Mouse (Mus musculus) liver, embryonic 13.5 days (tissue): Measurements from ENCODE around the gene Lin7b. TPM values are rescaled to one million over a fixed set of nuclear protein-coding genes. Genes with fewer than 3 reads are reported as not detected.
"Not testable (repeated sequence)": the region's sequence is repeated elsewhere in the genome, so short reads cannot be mapped to it uniquely, and the experiment has no call there.

Experiments used
- ATAC-seq: fragments of 200-750 bp; cut with Nextera tagmentation; 2 replicates; pipeline ENCODE4 v1.8.0; 2017; ENCODE audit warnings: low read depth, mild to moderate bottlenecking, moderate number of reproducible peaks, moderate library complexity
- DNase-seq: peaks from one replicate; pipeline ENCODE4 v3.0.0; 2022
- H3K27ac ChIP-seq: fragments of 300-500 bp; sonication (generic); 2 replicates; pipeline ENCODE4 v1.5.1; 2015; ENCODE audit warnings: moderate library complexity, mild to moderate bottlenecking, inconsistent platforms
- H3K27me3 ChIP-seq: fragments of 300-500 bp; sonication (generic); 2 replicates; pipeline ENCODE4 v1.6.1; 2015; ENCODE audit warnings: mild to moderate bottlenecking, inconsistent platforms
- H3K36me3 ChIP-seq: fragments of 300-500 bp; sonication (generic); 2 replicates; pipeline ENCODE4 v1.6.1; 2015; ENCODE audit warnings: mild to moderate bottlenecking, inconsistent platforms
- H3K4me1 ChIP-seq: fragments of 300-500 bp; sonication (generic); replicated peaks from 2 replicates; pipeline ENCODE4 v1.6.1; 2015; ENCODE audit warnings: inconsistent platforms
- H3K4me2 ChIP-seq: fragments of 300-500 bp; sonication (generic); 2 replicates; pipeline ENCODE4 v1.6.1; 2015; ENCODE audit warnings: inconsistent platforms, mild to moderate bottlenecking, moderate library complexity
- H3K4me3 ChIP-seq: fragments of 300-500 bp; sonication (generic); replicated peaks from 2 replicates; pipeline ENCODE4 v1.5.1; 2015; ENCODE audit warnings: mild to moderate bottlenecking, inconsistent platforms
- H3K9ac ChIP-seq: fragments of 300-500 bp; sonication (generic); 2 replicates; pipeline ENCODE4 v1.6.1; 2015; ENCODE audit warnings: mild to moderate bottlenecking, inconsistent platforms
- H3K9me3 ChIP-seq: fragments of 300-500 bp; sonication (generic); replicated peaks from 2 replicates; pipeline ENCODE4 v1.6.1; 2016; ENCODE audit warnings: inconsistent platforms
- WGBS: fragments of 180-500 bp; shearing (Covaris S2); methylation state at CpG from one replicate; pipeline ENCODE4 v1.1.7; 2015; ENCODE audit not compliant: insufficient replicate concordance; 5-methylcytosine and 5-hydroxymethylcytosine counted together
- polyA plus RNA-seq: library from polyadenylated mRNA; unstranded; fragments of >200 nt; fragmentation: Nextera tagmentation; extraction: Ambion mirVana; gene quantifications from 2 replicates; pipeline ENCODE4 v1.2.1, GENCODE M21; 2015

Gene Lin7b
- polyA plus RNA-seq, 1 experiment from 2014 or later = not detected

- H3K27me3 ChIP-seq = peaks cover 93% of the 10 kb centered on the region
- no peak overlapping the region for H3K4me2 ChIP-seq
- H3K36me3 ChIP-seq = no peaks in the 10 kb centered on the region
- no peak overlapping the region for H3K27ac ChIP-seq
- WGBS = 28% methylated on average over 2 of the region's 2 CpGs
- peaks cover 45% of the 10 kb centered on the region for H3K4me1 ChIP-seq
- no peak overlapping the region for H3K4me3 ChIP-seq
- no peaks in the 10 kb centered on the region for H3K9me3 ChIP-seq
- ATAC-seq (no peak), DNase-seq (no peak)
- H3K9ac ChIP-seq = no peak overlapping the region
Observed at GRCm38 (mm10) chr7:45363983-45364382, 6.4 kb downstream of the Lin7b start.

DNA sequence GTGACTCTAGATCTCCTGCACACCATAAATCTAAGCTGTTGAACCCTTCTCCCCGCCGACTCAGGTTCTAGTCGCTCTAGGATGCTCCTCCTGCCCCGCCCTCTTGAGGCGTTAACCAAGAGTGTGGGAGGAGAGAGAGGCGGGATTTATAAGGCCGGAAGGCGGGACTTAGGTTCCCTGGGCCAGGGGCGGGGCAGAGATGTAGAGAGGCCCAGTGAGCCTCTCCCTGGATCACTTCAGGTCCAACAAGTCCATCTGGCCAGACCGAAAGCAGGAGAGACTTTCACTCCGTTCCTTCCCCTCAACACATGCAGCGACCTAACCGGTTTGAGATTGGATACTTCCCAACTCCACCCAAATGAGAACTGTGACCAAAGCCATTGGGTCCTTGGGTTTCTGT is 7.6 kb downstream of the Lin7b start:
- Histone ChIP-seq H3K4me2 (no peak overlapping the region), H3K9me3 (no peaks in the 10 kb centered on the region), H3K4me3 (no peak overlapping the region), H3K27me3 (peaks cover 86% of the 10 kb centered on the region), H3K36me3 (no peaks in the 10 kb centered on the region), H3K27ac (no peak overlapping the region), H3K4me1 (peaks cover 40% of the 10 kb centered on the region), H3K9ac (no peak overlapping the region)
- WGBS = 4% methylated on average over 13 of the region's 13 CpGs
- DNase-seq = peak; percentile 68
- ATAC-seq = no peak

GRCm38 (mm10) chr7:45361243-45361804 is 9.1 kb downstream of the Lin7b start:
- DNase-seq = peak; percentile 76
- H3K9ac ChIP-seq = peak overlapping the region; percentile 19; the same call in 1 of the 2 replicates
- under 1% methylated on average over 43 of the region's 43 CpGs for WGBS
- peak overlapping the region; percentile 70 for H3K4me2 ChIP-seq
- H3K27ac ChIP-seq = no peak overlapping the region
- no peaks in the 10 kb centered on the region for H3K36me3 ChIP-seq
- peaks cover 93% of the 10 kb centered on the region for H3K27me3 ChIP-seq
- H3K4me3 ChIP-seq = peak overlapping the region; percentile 51
- no peaks in the 10 kb centered on the region for H3K9me3 ChIP-seq
- ATAC-seq = peak; percentile 68
- peaks cover 29% of the 10 kb centered on the region for H3K4me1 ChIP-seq

- peaks cover 91% of the 10 kb centered on the region for H3K27me3 ChIP-seq
- 35% methylated on average over 18 of the region's 18 CpGs for WGBS
- no peak overlapping the region for H3K27ac ChIP-seq
- ATAC-seq (no peak), DNase-seq (no peak)
- H3K4me3 ChIP-seq = no peak overlapping the region
- H3K9me3 ChIP-seq = no peaks in the 10 kb centered on the region
- H3K4me1 ChIP-seq = peaks cover 29% of the 10 kb centered on the region
- peak overlapping the region; percentile 70 for H3K4me2 ChIP-seq
- no peak overlapping the region for H3K9ac ChIP-seq
- H3K36me3 ChIP-seq = no peaks in the 10 kb centered on the region
Observed at GRCm38 (mm10) chr7:45360404-45361125, 9.8 kb downstream of the Lin7b start.

DNA sequence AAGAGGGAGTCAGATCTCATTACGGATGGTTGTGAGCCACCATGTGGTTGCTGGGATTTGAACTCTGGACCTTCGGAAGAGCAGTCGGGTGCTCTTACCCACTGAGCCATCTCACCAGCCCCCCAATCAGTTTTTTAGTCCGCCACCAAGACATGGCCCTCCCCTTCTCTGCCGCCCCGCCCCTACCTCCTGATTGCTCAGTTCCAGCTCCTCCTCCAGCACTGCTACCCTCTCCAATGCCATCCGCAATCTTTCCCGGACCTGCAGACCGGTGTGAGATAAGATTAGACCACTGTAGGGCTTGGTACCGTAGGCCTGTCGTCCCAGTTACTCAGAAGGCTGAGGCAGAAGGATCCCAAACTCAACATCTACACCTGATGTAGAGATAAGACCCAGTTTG is 11.3 kb downstream of the Lin7b start:
- H3K27ac ChIP-seq, H3K9me3 ChIP-seq, ATAC-seq, DNase-seq, H3K9ac ChIP-seq, H3K4me3 ChIP-seq, H3K4me2 ChIP-seq, H3K36me3 ChIP-seq: not testable (repeated sequence)
- peaks cover 87% of the 10 kb centered on the region for H3K27me3 ChIP-seq
- peaks cover 32% of the 10 kb centered on the region for H3K4me1 ChIP-seq
- WGBS = 35% methylated on average over 10 of the region's 11 CpGs

DNA sequence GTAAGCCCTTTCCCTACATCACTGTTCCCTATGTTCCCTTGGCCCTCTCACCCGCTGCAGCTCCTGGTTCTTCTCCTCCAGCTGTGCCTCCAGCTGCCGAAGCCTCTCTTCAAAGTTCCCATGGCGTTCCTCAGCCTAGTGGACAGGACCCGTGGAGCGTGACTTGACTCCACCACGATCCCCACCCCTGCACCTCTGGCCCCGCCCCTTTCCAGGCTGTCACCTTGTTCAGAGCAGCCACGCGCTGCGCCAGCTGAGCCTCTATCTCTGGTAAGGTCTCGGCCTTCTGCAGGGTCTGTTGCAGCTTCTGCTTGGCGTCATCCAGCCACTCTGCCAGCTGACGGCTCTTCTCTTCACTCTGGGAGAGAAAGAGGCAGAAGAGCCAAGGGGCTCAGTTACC is 14.3 kb downstream of the Lin7b start:
- Histone ChIP-seq H3K4me2 (no peak overlapping the region), H3K27ac (no peak overlapping the region), H3K27me3 (peaks cover 79% of the 10 kb centered on the region), H3K4me3 (no peak overlapping the region), H3K9me3 (no peaks in the 10 kb centered on the region), H3K4me1 (peaks cover 14% of the 10 kb centered on the region), H3K9ac (no peak overlapping the region), H3K36me3 (no peaks in the 10 kb centered on the region)
- ATAC-seq = no peak
- no peak for DNase-seq
- WGBS = 29% methylated on average over 13 of the region's 13 CpGs

DNA sequence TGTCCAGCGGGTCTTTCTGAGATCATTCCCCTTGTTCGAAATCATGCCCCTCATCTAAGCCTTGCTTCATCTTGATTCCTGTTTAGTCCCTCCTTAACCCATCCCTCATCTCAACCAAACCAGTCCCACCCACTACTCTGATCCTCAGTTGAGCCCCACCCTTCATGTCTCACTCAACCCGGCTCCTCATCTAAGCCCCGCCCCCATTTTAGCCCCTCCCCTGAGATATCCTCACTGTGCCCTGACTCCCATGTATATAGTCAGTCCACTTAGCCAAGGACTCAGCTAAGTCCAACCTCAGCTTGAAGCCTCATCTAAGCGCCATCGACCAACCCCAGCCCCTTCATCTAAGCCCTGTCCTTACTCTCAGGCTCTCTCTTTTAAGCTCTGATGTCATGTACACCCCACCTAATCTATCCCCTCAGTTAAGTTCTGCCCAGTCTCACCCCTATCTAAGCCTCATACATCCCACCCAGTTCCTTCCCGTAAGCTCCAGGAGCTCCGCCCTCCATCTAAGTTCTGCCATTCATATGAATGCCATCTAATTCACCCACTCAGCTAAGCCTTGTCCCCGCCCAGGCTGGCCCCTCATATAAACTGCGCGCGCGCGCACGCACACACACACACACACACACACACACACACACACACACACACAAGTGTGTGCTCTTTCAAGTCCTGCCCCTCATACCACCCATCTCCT is 14.9 kb downstream of the Lin7b start:
- WGBS = 57% methylated on average over 15 of the region's 15 CpGs
- no peaks in the 10 kb centered on the region for H3K9me3 ChIP-seq
- no peak overlapping the region for H3K9ac ChIP-seq
- ATAC-seq = no peak
- H3K36me3 ChIP-seq = no peaks in the 10 kb centered on the region
- DNase-seq = no peak
- no peak overlapping the region for H3K4me2 ChIP-seq
- H3K27me3 ChIP-seq = peaks cover 79% of the 10 kb centered on the region
- peaks cover 8% of the 10 kb centered on the region for H3K4me1 ChIP-seq
- H3K27ac ChIP-seq = no peak overlapping the region
- H3K4me3 ChIP-seq = no peak overlapping the region

- Histone ChIP-seq H3K9ac (no peak overlapping the region), H3K36me3 (no peaks in the 10 kb centered on the region), H3K27me3 (peaks cover 73% of the 10 kb centered on the region), H3K4me2 (no peak overlapping the region), H3K4me1 (peaks cover 8% of the 10 kb centered on the region; the same call in 1 of the 2 replicates), H3K4me3 (no peak overlapping the region), H3K9me3 (no peaks in the 10 kb centered on the region), H3K27ac (no peak overlapping the region)
- no peak for DNase-seq
- ATAC-seq = no peak
- WGBS = 22% methylated on average over 5 of the region's 5 CpGs
Observed at GRCm38 (mm10) chr7:45353041-45353440, 17.3 kb downstream of the Lin7b start.

DNA sequence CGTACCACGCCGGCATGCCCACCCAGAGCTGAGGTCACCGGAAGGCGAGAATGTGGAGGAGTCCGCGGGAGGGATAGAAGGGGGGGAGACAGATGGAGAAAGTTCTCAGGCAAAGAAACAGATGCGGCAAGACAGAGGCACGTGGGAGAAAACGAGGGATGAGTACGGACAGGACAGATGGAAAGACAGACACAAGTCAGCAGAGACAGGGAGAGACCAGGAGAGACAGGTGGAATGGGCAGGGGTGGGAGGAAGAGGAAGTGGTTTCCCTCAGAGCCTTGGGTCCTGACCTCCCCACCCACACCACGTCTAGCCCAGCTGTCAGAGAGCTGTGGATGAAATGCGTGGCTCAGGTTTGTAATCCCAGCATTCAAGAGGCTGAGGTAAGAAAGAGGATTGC is 23.5 kb downstream of the Lin7b start:
- WGBS = 54% methylated on average over 13 of the region's 13 CpGs
- no peak overlapping the region for H3K27ac ChIP-seq
- H3K4me2 ChIP-seq = no peak overlapping the region
- no peak overlapping the region for H3K4me3 ChIP-seq
- ATAC-seq = no peak
- H3K27me3 ChIP-seq = peaks cover 31% of the 10 kb centered on the region
- H3K9me3 ChIP-seq = no peaks in the 10 kb centered on the region
- peaks cover 4% of the 10 kb centered on the region for H3K4me1 ChIP-seq
- no peak for DNase-seq
- no peaks in the 10 kb centered on the region for H3K36me3 ChIP-seq
- H3K9ac ChIP-seq = no peak overlapping the region

DNA sequence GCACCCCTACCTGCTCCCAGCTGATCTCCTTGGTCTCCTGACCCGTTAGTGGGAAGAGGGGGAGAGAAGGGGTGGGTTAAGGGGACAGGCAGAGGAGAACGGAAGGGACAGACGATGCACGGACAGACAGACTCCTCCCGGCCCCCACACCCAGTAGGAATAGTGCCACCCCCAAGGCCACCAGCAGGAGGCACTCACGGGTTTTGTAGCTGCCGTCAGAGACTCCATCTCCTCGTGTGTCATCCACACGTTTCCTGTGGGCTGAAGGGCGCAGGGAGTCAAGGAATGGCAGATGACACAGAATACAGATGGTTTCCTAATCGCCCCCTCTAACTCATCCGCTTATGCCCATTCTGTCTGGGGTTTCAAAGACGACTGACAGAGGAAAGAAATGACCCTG is 26.8 kb downstream of the Lin7b start:
- ATAC-seq (no peak), DNase-seq (peak; percentile 29)
- Histone ChIP-seq H3K4me3 (no peak overlapping the region), H3K4me2 (no peak overlapping the region), H3K27ac (no peak overlapping the region), H3K27me3 (peaks cover 35% of the 10 kb centered on the region), H3K9ac (no peak overlapping the region), H3K4me1 (peaks cover 37% of the 10 kb centered on the region), H3K9me3 (no peaks in the 10 kb centered on the region), H3K36me3 (no peaks in the 10 kb centered on the region)
- WGBS = 19% methylated on average over 13 of the region's 13 CpGs

DNA sequence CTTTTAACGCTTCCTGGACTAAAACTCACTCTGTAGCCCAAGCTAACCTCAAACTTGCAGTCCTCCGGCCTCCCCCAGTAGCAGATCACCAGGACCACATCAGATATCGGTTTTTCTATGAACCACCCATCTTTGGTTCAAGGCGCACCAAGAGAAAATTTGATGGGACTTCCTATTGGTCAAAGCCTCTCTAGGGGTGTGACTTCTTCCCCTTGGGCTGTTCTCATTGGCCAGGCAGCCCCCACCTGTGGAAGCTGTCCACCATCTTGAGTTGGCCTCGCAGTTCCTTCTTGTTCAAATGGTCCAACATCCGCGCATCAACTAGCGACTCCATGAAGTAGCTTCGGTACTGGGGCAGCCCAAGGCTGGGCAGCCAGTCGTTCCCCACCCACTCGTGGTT is 28.3 kb downstream of the Lin7b start:
- H3K9me3 ChIP-seq = no peaks in the 10 kb centered on the region
- H3K27ac ChIP-seq = no peak overlapping the region
- WGBS = 80% methylated on average over 11 of the region's 11 CpGs
- DNase-seq = no peak
- no peak overlapping the region for H3K4me2 ChIP-seq
- H3K27me3 ChIP-seq = peaks cover 38% of the 10 kb centered on the region
- no peak overlapping the region for H3K4me3 ChIP-seq
- ATAC-seq = no peak
- no peaks in the 10 kb centered on the region for H3K36me3 ChIP-seq
- H3K9ac ChIP-seq = no peak overlapping the region
- peaks cover 45% of the 10 kb centered on the region for H3K4me1 ChIP-seq
